Mouse (Mus musculus) forebrain, embryonic 15.5 days (tissue): ENCODE measurements around the gene Grm8. TPM values are rescaled to one million over a fixed set of nuclear protein-coding genes. Genes with fewer than 3 reads are reported as not detected.

Experiments used
- ATAC-seq: fragments of 200-750 bp; cut with Nextera tagmentation; replicated peaks from 2 replicates; pipeline ENCODE4 v1.8.0; 2017; ENCODE audit warnings: mild to moderate bottlenecking, moderate TSS enrichment, moderate library complexity
- H3K27ac ChIP-seq: fragments of 300-500 bp; sonication (generic); replicated peaks from 2 replicates; pipeline ENCODE4 v1.5.1; 2015; ENCODE audit warnings: mild to moderate bottlenecking, inconsistent platforms
- H3K27me3 ChIP-seq: fragments of 300-500 bp; sonication (generic); 2 replicates; pipeline ENCODE4 v1.6.1; 2015; ENCODE audit warnings: inconsistent platforms
- H3K36me3 ChIP-seq: fragments of 300-500 bp; sonication (generic); 2 replicates; pipeline ENCODE4 v1.6.1; 2015; ENCODE audit warnings: mild to moderate bottlenecking, inconsistent platforms
- H3K4me1 ChIP-seq: fragments of 300-500 bp; sonication (generic); 2 replicates; pipeline ENCODE4 v1.6.1; 2015; ENCODE audit warnings: inconsistent platforms
- H3K4me2 ChIP-seq: fragments of 300-500 bp; sonication (generic); replicated peaks from 2 replicates; pipeline ENCODE4 v1.6.1; 2015; ENCODE audit warnings: mild to moderate bottlenecking, inconsistent platforms
- H3K4me3 ChIP-seq: fragments of 300-500 bp; sonication (generic); 2 replicates; pipeline ENCODE4 v1.5.1; 2015; ENCODE audit warnings: mild to moderate bottlenecking, inconsistent platforms
- H3K9ac ChIP-seq: fragments of 300-500 bp; sonication (generic); replicated peaks from 2 replicates; pipeline ENCODE4 v1.6.1; 2015; ENCODE audit warnings: mild to moderate bottlenecking, inconsistent platforms
- H3K9me3 ChIP-seq: fragments of 300-500 bp; sonication (generic); 2 replicates; pipeline ENCODE4 v1.6.1; 2016; ENCODE audit warnings: inconsistent platforms
- WGBS: fragments of 180-500 bp; shearing (Covaris S2); methylation state at CpG from one replicate; pipeline ENCODE4 v1.1.7; 2015; ENCODE audit warnings: mixed read lengths; 5-methylcytosine and 5-hydroxymethylcytosine counted together
- polyA plus RNA-seq: library from polyadenylated mRNA; unstranded; fragments of >200 nt; fragmentation: Nextera tagmentation; extraction: Ambion mirVana; gene quantifications from 2 replicates; pipeline ENCODE4 v1.2.1, GENCODE M21; 2015

The Grm8 gene
- polyA plus RNA-seq, 1 experiment from 2014 or later, result 4.3 TPM

GRCm38 (mm10) chr6:27460998-27461397, 674.0 kb downstream of the Grm8 start:
- no peaks in the 10 kb centered on the region for H3K36me3 ChIP-seq
- 75% methylated on average over 5 of the region's 5 CpGs for WGBS
- H3K27me3 ChIP-seq, result no peaks in the 10 kb centered on the region
- H3K4me3 ChIP-seq, result no peak overlapping the region
- no peaks in the 10 kb centered on the region for H3K4me1 ChIP-seq
- H3K9me3 ChIP-seq, result no peaks in the 10 kb centered on the region
- no peak overlapping the region for H3K27ac ChIP-seq
- no peak overlapping the region for H3K9ac ChIP-seq
- H3K4me2 ChIP-seq, result no peak overlapping the region
- ATAC-seq, result no peak

DNA sequence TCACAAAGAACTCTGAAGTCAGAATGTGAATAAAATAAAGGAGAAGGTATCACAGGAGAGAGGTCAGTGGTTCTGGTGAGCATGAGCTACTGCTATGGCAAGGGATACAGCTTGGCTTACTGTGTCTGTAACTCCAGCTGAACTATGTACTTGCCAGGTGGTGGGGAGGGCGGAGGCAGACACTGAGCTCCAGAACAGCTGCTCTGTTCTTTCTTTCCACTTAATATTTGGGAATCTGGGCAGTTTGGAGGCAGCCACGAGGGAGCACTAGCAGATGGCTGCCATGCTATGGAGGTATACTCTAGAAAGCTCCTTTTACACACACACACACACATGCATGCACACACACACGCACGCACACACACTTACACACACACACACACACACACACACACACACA, 726.5 kb downstream of the Grm8 start:
- peak; percentile 83 for ATAC-seq
- Histone ChIP-seq H3K4me1 (no peaks in the 10 kb centered on the region), H3K9me3 (no peaks in the 10 kb centered on the region), H3K4me3 (no peak overlapping the region), H3K27me3 (no peaks in the 10 kb centered on the region), H3K9ac (no peak overlapping the region), H3K4me2 (no peak overlapping the region), H3K27ac (no peak overlapping the region), H3K36me3 (no peaks in the 10 kb centered on the region)
- WGBS, result 59% methylated on average over 4 of the region's 4 CpGs

DNA sequence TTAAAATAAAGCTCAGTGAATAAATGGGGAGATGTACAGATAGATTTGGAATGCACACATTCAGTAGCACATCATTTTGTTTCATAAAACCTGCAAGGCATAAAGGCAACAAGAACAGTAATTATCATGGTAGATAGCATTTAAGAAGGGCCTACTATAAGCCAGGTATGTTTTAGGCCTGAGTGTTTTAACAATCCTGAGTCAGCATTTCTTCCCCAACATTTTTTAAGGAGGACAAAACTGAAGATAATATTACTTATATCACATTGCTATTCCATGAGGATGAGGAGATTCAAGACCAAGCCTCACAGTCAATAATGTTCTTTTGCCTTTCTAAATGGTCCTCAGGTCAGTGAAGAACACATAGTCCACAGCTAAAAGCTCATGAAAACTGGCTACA, 762.6 kb downstream of the Grm8 start:
- Histone ChIP-seq H3K27me3 (no peaks in the 10 kb centered on the region), H3K4me3 (no peak overlapping the region), H3K36me3 (no peaks in the 10 kb centered on the region), H3K27ac (no peak overlapping the region), H3K4me1 (no peaks in the 10 kb centered on the region), H3K9me3 (no peaks in the 10 kb centered on the region), H3K9ac (no peak overlapping the region), H3K4me2 (no peak overlapping the region)
- ATAC-seq, result no peak

- Histone ChIP-seq H3K27me3 (no peaks in the 10 kb centered on the region), H3K4me3 (no peak overlapping the region), H3K36me3 (no peaks in the 10 kb centered on the region), H3K27ac (no peak overlapping the region), H3K9me3 (no peaks in the 10 kb centered on the region), H3K9ac (no peak overlapping the region), H3K4me2 (no peak overlapping the region), H3K4me1 (no peaks in the 10 kb centered on the region)
- WGBS, result 66% methylated on average over 2 of the region's 2 CpGs
- ATAC-seq, result peak; percentile 48; the same call in 1 of the 2 replicates
Observed at GRCm38 (mm10) chr6:27371095-27371494, 763.9 kb downstream of the Grm8 start.

DNA sequence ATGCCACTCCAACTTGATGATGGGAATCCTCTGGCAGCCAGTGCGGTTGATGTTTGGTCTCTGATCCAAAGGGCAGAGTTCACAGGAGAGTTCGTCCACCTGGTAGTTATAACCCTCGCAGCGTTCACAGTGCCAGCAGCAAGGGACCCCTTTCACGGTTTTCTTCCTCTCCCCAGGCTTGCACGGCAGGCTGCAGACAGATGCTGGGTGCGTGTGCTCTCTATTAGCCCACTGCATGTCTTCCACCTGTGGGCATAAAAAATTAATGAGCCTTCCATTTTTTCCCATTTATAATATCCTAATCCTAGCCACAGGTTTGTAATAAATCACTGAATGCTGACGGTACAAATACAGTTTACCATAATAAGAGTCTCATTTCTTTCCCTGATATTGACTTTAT, 771.2 kb downstream of the Grm8 start:
- Histone ChIP-seq H3K4me2 (no peak overlapping the region), H3K4me3 (no peak overlapping the region), H3K4me1 (no peaks in the 10 kb centered on the region), H3K36me3 (no peaks in the 10 kb centered on the region), H3K9me3 (no peaks in the 10 kb centered on the region), H3K27ac (no peak overlapping the region), H3K9ac (no peak overlapping the region), H3K27me3 (no peaks in the 10 kb centered on the region)
- ATAC-seq, result no peak
- WGBS, result 93% methylated on average over 8 of the region's 8 CpGs

GRCm38 (mm10) chr6:27360440-27360839, 774.5 kb downstream of the Grm8 start:
- Histone ChIP-seq H3K36me3 (no peaks in the 10 kb centered on the region), H3K27ac (no peak overlapping the region), H3K9me3 (no peaks in the 10 kb centered on the region), H3K4me3 (no peak overlapping the region), H3K4me1 (no peaks in the 10 kb centered on the region), H3K9ac (no peak overlapping the region), H3K4me2 (no peak overlapping the region), H3K27me3 (no peaks in the 10 kb centered on the region)
- no peak for ATAC-seq

DNA sequence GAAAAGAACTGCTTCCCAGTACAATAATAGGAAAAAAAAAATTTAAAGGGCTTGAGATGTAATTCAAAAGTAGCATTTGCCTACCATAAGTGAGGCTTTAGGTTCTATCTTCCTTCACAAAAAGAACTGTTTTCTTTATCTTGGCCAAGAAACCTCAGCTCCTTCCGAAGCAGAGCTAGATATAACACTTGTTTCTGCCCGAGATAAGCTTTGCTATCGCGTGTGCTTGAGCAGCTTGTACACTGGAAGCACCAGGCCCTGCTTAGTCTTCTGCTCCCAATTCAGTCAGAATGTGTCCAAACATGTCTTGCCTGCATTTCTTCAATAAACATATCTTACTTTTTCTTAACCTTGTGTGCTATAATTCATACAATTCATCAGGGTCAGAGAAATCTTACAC, 783.8 kb downstream of the Grm8 start:
- no peak overlapping the region for H3K4me3 ChIP-seq
- WGBS, result 95% methylated on average over 4 of the region's 4 CpGs
- no peaks in the 10 kb centered on the region for H3K27me3 ChIP-seq
- no peak for ATAC-seq
- H3K36me3 ChIP-seq, result no peaks in the 10 kb centered on the region
- H3K27ac ChIP-seq, result no peak overlapping the region
- no peaks in the 10 kb centered on the region for H3K4me1 ChIP-seq
- H3K9me3 ChIP-seq, result no peaks in the 10 kb centered on the region
- no peak overlapping the region for H3K9ac ChIP-seq
- no peak overlapping the region for H3K4me2 ChIP-seq

DNA sequence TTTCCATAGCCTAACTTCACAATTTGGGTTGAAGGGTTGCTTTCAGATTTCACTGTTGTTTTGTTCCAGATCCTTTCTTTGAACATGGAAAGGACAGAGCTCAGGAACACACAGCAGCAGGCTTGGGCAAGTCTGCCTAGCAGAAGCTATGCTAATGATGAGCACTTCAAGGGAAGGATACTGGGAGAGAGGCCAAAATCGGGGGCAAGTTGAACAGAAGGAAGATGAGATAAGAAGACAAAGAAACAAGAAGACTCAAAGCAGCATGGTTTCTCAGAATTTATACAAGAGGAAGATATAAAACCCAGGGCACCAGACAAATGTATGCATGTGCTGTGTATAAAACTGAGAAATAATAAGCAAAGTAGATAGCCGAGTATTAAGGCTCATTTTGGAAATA, 786.7 kb downstream of the Grm8 start:
- Histone ChIP-seq H3K4me2 (no peak overlapping the region), H3K27ac (no peak overlapping the region), H3K4me1 (no peaks in the 10 kb centered on the region), H3K27me3 (no peaks in the 10 kb centered on the region), H3K4me3 (no peak overlapping the region), H3K9me3 (no peaks in the 10 kb centered on the region), H3K36me3 (no peaks in the 10 kb centered on the region), H3K9ac (no peak overlapping the region)
- ATAC-seq, result 0 out of 2 replicates have a peak, but pooled peaks have one; percentile 51
- 75% methylated on average over 2 of the region's 2 CpGs for WGBS

GRCm38 (mm10) chr6:27346311-27346710, 788.7 kb downstream of the Grm8 start:
- H3K9ac ChIP-seq, result no peak overlapping the region
- no peaks in the 10 kb centered on the region for H3K27me3 ChIP-seq
- H3K36me3 ChIP-seq, result no peaks in the 10 kb centered on the region
- no peak overlapping the region for H3K27ac ChIP-seq
- H3K9me3 ChIP-seq, result no peaks in the 10 kb centered on the region
- H3K4me1 ChIP-seq, result no peaks in the 10 kb centered on the region
- H3K4me2 ChIP-seq, result no peak overlapping the region
- 82% methylated on average over 1 of the region's 1 CpGs for WGBS
- ATAC-seq, result no peak
- H3K4me3 ChIP-seq, result no peak overlapping the region

DNA sequence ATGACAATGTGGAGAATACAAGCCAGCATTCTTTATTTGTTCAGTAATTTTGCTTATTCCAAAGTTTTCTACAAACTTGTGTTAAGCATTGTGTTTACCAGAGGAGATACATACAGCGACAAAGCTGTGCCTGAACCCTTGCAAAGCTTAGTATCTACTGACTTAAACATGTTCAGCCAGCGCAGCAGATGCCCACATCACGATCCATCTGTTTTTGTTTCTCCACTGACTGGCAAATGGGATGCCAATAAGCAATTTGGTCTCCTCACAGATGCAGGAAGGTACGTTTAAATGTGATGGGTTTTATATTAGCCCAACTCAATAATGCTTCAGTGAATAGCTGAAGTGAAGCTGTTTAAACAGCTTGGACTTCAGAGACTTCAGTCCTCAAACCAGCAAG, 794.8 kb downstream of the Grm8 start:
- whole genome bisulfite sequencing, result 81% methylated on average over 4 of the region's 4 CpGs
- Histone ChIP-seq H3K4me2 (no peak overlapping the region), H3K9me3 (no peaks in the 10 kb centered on the region), H3K27ac (no peak overlapping the region), H3K4me1 (no peaks in the 10 kb centered on the region), H3K27me3 (no peaks in the 10 kb centered on the region), H3K4me3 (no peak overlapping the region), H3K9ac (no peak overlapping the region), H3K36me3 (no peaks in the 10 kb centered on the region)
- no peak for ATAC-seq

GRCm38 (mm10) chr6:27318575-27318974, 816.4 kb downstream of the Grm8 start:
- H3K9me3 ChIP-seq, result no peaks in the 10 kb centered on the region
- ATAC-seq, result no peak

DNA sequence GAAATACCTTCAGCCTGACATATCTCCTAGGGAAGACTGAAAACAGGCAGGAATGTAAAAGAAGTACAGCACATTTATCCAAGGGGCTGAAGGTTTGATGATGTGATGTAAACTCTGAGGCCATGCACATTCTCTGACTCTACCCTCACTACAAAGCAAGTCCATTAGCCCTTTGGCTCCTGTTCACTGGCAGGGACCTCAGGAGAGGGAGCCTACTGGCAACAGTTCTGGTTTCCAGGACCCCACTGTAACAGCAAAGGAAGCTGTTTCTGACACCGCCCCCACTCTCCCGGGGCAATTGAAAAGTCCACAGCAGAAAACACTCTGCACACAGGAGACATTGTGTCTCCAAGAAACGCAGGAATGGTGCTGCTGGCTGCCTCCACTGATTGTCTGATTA, 817.6 kb downstream of the Grm8 start:
- Histone ChIP-seq H3K27ac (no peak overlapping the region), H3K4me3 (no peak overlapping the region), H3K9ac (no peak overlapping the region), H3K27me3 (no peaks in the 10 kb centered on the region), H3K9me3 (no peaks in the 10 kb centered on the region), H3K4me2 (no peak overlapping the region), H3K4me1 (no peaks in the 10 kb centered on the region), H3K36me3 (no peaks in the 10 kb centered on the region)
- 54% methylated on average over 3 of the region's 3 CpGs for WGBS
- ATAC-seq, result no peak

More at GRCm38 (mm10) chr6:27318575-27318974, 816.4 kb downstream of the Grm8 start:
- WGBS, result 90% methylated on average over 1 of the region's 1 CpGs
- Histone ChIP-seq H3K9ac (no peak overlapping the region), H3K4me2 (no peak overlapping the region), H3K4me1 (no peaks in the 10 kb centered on the region), H3K27me3 (no peaks in the 10 kb centered on the region), H3K36me3 (no peaks in the 10 kb centered on the region), H3K4me3 (no peak overlapping the region), H3K27ac (no peak overlapping the region)

DNA sequence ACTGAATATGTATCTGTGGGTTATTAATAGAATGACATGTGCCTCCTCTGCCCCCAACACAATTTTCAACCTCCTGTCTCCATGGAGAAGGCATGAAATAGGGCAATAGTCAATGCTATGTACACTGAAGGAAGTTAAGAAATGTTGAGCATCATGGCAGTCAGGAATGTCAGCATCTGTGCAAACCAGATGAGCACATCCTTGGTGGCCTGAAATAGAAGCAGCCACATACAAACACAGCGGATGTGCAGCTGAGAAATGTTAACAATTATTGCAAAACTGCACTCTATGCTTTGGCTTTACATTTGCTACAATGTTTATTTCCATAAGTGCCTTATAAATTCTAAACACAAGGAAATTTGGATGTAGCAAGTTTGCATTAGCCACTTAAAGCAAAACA, 819.0 kb downstream of the Grm8 start:
- Histone ChIP-seq H3K9me3 (no peaks in the 10 kb centered on the region), H3K27me3 (no peaks in the 10 kb centered on the region), H3K4me3 (no peak overlapping the region), H3K4me1 (no peaks in the 10 kb centered on the region), H3K4me2 (no peak overlapping the region), H3K36me3 (no peaks in the 10 kb centered on the region), H3K27ac (no peak overlapping the region), H3K9ac (no peak overlapping the region)
- WGBS, result 93% methylated on average over 1 of the region's 1 CpGs
- ATAC-seq, result no peak
